Mouse (Mus musculus): ENCODE data around the gene Bcl10. TPM values are rescaled to one million over a fixed set of nuclear protein-coding genes. Genes with fewer than 3 reads are reported as not detected.
A peak's percentile ranks its signal among the peaks of the same experiment; 100 is the strongest.
"Not testable (repeated sequence)": the region's sequence is repeated elsewhere in the genome, so short reads cannot be mapped to it uniquely, and the experiment has no call there.

The Bcl10 gene
- total RNA-seq, 2 experiments from 2014 or later = 12.7 TPM

GRCm38 (mm10) chr3:145912512-145912911 lies 10.1 kb upstream of the Bcl10 start:
- no peak for DNase-seq (ENCODE audit: extremely low spot score in 1 of 2, low spot score in 1 of 2)

- no peak for DNase-seq (ENCODE audit: extremely low spot score in 1 of 2, low spot score in 1 of 2)
Measured at GRCm38 (mm10) chr3:145913263-145913662, 9.3 kb upstream of the Bcl10 start.

- DNase-seq (ENCODE audit: extremely low spot score in 1 of 2, low spot score in 1 of 2) = not testable (repeated sequence)
Measured at GRCm38 (mm10) chr3:145913942-145914341, 8.7 kb upstream of the Bcl10 start.

GRCm38 (mm10) chr3:145916374-145916773 lies 6.2 kb upstream of the Bcl10 start:
- no peak for DNase-seq (ENCODE audit: extremely low spot score in 1 of 2, low spot score in 1 of 2)

- DNase-seq (ENCODE audit: extremely low spot score in 1 of 2, low spot score in 1 of 2) = no peak
Measured at GRCm38 (mm10) chr3:145916826-145917225, 5.8 kb upstream of the Bcl10 start.

GRCm38 (mm10) chr3:145922971-145923370 lies 367 bp downstream of the Bcl10 start:
- no peak for DNase-seq (ENCODE audit: extremely low spot score in 1 of 2, low spot score in 1 of 2)

GRCm38 (mm10) chr3:145923874-145924577 lies 1.4 kb downstream of the Bcl10 start:
- peak; percentile 87 to 96 for DNase-seq (ENCODE audit: extremely low spot score in 1 of 2, low spot score in 1 of 2)

- peak; percentile 46 to 52 for DNase-seq (ENCODE audit: extremely low spot score in 1 of 2, low spot score in 1 of 2)
Measured at GRCm38 (mm10) chr3:145924649-145925337, 2.2 kb downstream of the Bcl10 start.

- no peak for DNase-seq (ENCODE audit: extremely low spot score in 1 of 2, low spot score in 1 of 2)
Measured at GRCm38 (mm10) chr3:145925506-145925905, 2.9 kb downstream of the Bcl10 start.

- no peak for DNase-seq (ENCODE audit: extremely low spot score in 1 of 2, low spot score in 1 of 2)
Measured at GRCm38 (mm10) chr3:145929525-145930400, 7.2 kb downstream of the Bcl10 start.

GRCm38 (mm10) chr3:145933845-145934244 lies 11.2 kb downstream of the Bcl10 start:
- no peak for DNase-seq (ENCODE audit: extremely low spot score in 1 of 2, low spot score in 1 of 2)

- DNase-seq (ENCODE audit: extremely low spot score in 1 of 2, low spot score in 1 of 2) = peak; percentile 86 to 96
Measured at GRCm38 (mm10) chr3:145937505-145938404, 15.2 kb downstream of the Bcl10 start, which contains the start of gene 2410004B18Rik. TSS of gene 2410004B18Rik (plus strand) at chr3:145938014.

GRCm38 (mm10) chr3:145938405-145939349 lies 16.1 kb downstream of the Bcl10 start:
- no peak for DNase-seq (ENCODE audit: extremely low spot score in 1 of 2, low spot score in 1 of 2)

GRCm38 (mm10) chr3:145939402-145939801 lies 16.8 kb downstream of the Bcl10 start:
- no peak for DNase-seq (ENCODE audit: extremely low spot score in 1 of 2, low spot score in 1 of 2)

GRCm38 (mm10) chr3:145939971-145940370 lies 17.4 kb downstream of the Bcl10 start:
- DNase-seq (ENCODE audit: extremely low spot score in 1 of 2, low spot score in 1 of 2) = no peak

- DNase-seq (ENCODE audit: extremely low spot score in 1 of 2, low spot score in 1 of 2) = peak; percentile 55 to 74
Measured at GRCm38 (mm10) chr3:145941971-145942370, 19.4 kb downstream of the Bcl10 start.

GRCm38 (mm10) chr3:145944348-145944747 lies 21.7 kb downstream of the Bcl10 start:
- DNase-seq (ENCODE audit: extremely low spot score in 1 of 2, low spot score in 1 of 2) = no peak

GRCm38 (mm10) chr3:145945904-145946303 lies 23.3 kb downstream of the Bcl10 start:
- DNase-seq (ENCODE audit: extremely low spot score in 1 of 2, low spot score in 1 of 2) = no peak

GRCm38 (mm10) chr3:145946654-145947053 lies 24.1 kb downstream of the Bcl10 start:
- DNase-seq (ENCODE audit: extremely low spot score in 1 of 2, low spot score in 1 of 2) = no peak

All from layer of hippocampus, postnatal 25 days (tissue).